Mouse (Mus musculus) T-cell, adult 2 months (primary cell): Measurements from ENCODE around the gene Nckap1l.

Experiments
- DNase-seq: peaks from one replicate; pipeline ENCODE4 v3.0.0; 2022; ENCODE audit warnings: low spot score

The Nckap1l gene

GRCm38 (mm10) chr15:103539259-103539658 lies 85.7 kb downstream of the Nckap1l start:
- DNase-seq, result no peak

DNA sequence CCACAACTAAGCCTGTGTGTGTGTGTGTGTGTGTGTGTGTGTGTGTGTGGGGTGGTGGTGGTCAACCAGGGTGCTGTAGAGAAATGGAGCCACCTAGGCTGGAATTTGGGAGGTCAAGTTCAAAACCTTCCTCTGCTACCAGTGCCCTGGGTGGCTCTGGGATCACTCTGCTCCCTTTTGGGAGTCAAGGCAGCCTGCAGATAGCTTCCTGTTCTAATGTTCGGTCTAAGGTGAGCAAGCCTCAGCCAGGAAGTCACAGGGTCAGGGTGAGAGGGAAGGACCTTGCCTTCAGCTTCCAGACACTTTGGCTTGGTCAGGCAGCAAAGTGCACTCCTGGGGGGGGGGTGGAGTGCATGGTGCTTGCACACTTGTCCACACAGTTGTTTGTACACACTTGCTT lies 87.1 kb downstream of the Nckap1l start:
- no peak for DNase-seq

- DNase-seq, result no peak
These were observed 88.9 kb downstream of the Nckap1l start for GRCm38 (mm10) chr15:103542526-103542925.

DNA sequence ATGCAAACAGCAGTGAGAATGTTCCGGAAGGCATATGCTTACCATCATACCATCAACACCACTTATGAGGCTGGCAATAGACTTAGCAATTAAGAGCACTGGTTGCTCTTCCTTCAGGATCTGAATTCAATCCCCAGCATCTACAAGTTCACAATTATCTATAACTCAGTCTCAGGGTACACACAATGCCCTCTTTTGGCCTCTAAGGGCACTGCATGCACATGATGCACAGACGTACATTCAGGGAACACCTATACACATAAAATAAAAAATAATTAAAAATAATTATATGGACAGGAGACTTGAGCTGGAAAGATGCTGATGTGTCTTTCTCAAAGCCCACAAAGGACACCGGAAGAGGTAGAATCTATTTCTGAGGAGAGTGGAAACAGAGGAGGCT lies 94.4 kb downstream of the Nckap1l start:
- no peak for DNase-seq
